Mouse (Mus musculus) kidney, adult 11 months (tissue): ENCODE measurements at regions not wholly inside any gene's neighbourhood (a gene's known extent, or its start where the extent isn't known, plus 50 kb on each side); places are given as distances from the start of the nearest gene placed in this dataset.

Source experiments
- DNase-seq: peaks from one replicate; pipeline ENCODE4 v3.0.0; 2022

- DNase-seq = no peak
Measured at GRCm38 (mm10) chr10:125896646-125897045, 69.3 kb upstream of the Lrig3 start.

GRCm38 (mm10) chr10:125899504-125899903 lies 66.5 kb upstream of the Lrig3 start:
- DNase-seq = no peak

GRCm38 (mm10) chr10:125900562-125900961 lies 65.4 kb upstream of the Lrig3 start:
- no peak for DNase-seq

- no peak for DNase-seq
Measured at GRCm38 (mm10) chr10:125902668-125903067, 63.3 kb upstream of the Lrig3 start.

GRCm38 (mm10) chr10:125912207-125912606 lies 53.8 kb upstream of the Lrig3 start:
- DNase-seq = no peak
